Mouse (Mus musculus) heart, embryonic 16.5 days (tissue): Measurements from ENCODE around the gene Cplx2. TPM values are rescaled to one million over a fixed set of nuclear protein-coding genes. Genes with fewer than 3 reads are reported as not detected.

Experiments used
- ATAC-seq: fragments of 200-750 bp; cut with Nextera tagmentation; replicated peaks from 2 replicates; pipeline ENCODE4 v1.8.0; 2017; ENCODE audit warnings: moderate number of reproducible peaks; ENCODE audit not compliant: insufficient read depth, low FRiP score; ENCODE audit errors: extremely low read depth
- H3K27ac ChIP-seq: fragments of 300-500 bp; sonication (generic); 2 replicates; pipeline ENCODE4 v1.5.1; 2014; ENCODE audit warnings: mild to moderate bottlenecking, low read length, control low read depth, moderate library complexity
- H3K27me3 ChIP-seq: fragments of 300-500 bp; sonication (generic); 2 replicates; pipeline ENCODE4 v1.6.1; 2014; ENCODE audit warnings: low read length, mixed read lengths; ENCODE audit not compliant: control insufficient read depth, insufficient read depth
- H3K36me3 ChIP-seq: fragments of 300-500 bp; sonication (generic); 2 replicates; pipeline ENCODE4 v1.6.1; 2014; ENCODE audit not compliant: control insufficient read depth, insufficient read depth
- H3K4me1 ChIP-seq: fragments of 300-500 bp; sonication (generic); 2 replicates; pipeline ENCODE4 v1.6.1; 2014; ENCODE audit warnings: low read length, mixed read lengths; ENCODE audit not compliant: control insufficient read depth, insufficient read depth
- H3K4me2 ChIP-seq: fragments of 300-500 bp; sonication (generic); 2 replicates; pipeline ENCODE4 v1.6.1; 2014; ENCODE audit warnings: low read depth, mild to moderate bottlenecking, control low read depth, low read length
- H3K4me3 ChIP-seq: fragments of 300-500 bp; sonication (generic); 2 replicates; pipeline ENCODE4 v1.5.1; 2014; ENCODE audit warnings: mild to moderate bottlenecking, control low read depth, low read length
- H3K9ac ChIP-seq: fragments of 300-500 bp; sonication (generic); 2 replicates; pipeline ENCODE4 v1.6.1; 2014; ENCODE audit warnings: low read length, control low read depth
- H3K9me3 ChIP-seq: fragments of 300-500 bp; sonication (generic); replicated peaks from 2 replicates; pipeline ENCODE4 v1.6.1; 2016; ENCODE audit warnings: low read length; ENCODE audit not compliant: control insufficient read depth
- whole genome bisulfite sequencing: fragments of 180-500 bp; shearing (Covaris S2); extraction: QIAGEN DNeasy Blood & Tissue Kit; methylation state at CpG from one replicate; pipeline ENCODE4 v1.1.7; 2014; 5-methylcytosine and 5-hydroxymethylcytosine counted together
- polyA plus RNA-seq: library from polyadenylated mRNA; unstranded; fragments of >200 nt; fragmentation: Nextera tagmentation; extraction: Ambion mirVana; gene quantifications from 2 replicates; pipeline ENCODE4 v1.2.1, GENCODE M21; 2015

The Cplx2 gene
- polyA plus RNA-seq = 2.8 TPM in 2 replicates

GRCm38 (mm10) chr13:54371049-54371386, at the start of gene Cplx2:
Gene Cplx2 (plus strand): TSS chr13:54371349.
- no peak for ATAC-seq
- WGBS = 1% methylated on average over 7 of the region's 7 CpGs

GRCm38 (mm10) chr13:54322396-54323306, 48.5 kb upstream of the Cplx2 start:
- no peaks in the 10 kb centered on the region for H3K36me3 ChIP-seq
- H3K27me3 ChIP-seq = no peaks in the 10 kb centered on the region
- 40% methylated on average over 19 of the region's 19 CpGs for WGBS
- H3K9me3 ChIP-seq = no peaks in the 10 kb centered on the region
- no peak overlapping the region for H3K27ac ChIP-seq
- H3K9ac ChIP-seq = no peak overlapping the region
- 0 out of 2 replicates have a peak, but pooled peaks cover 2% of the 10 kb centered on the region for H3K4me1 ChIP-seq
- no peak overlapping the region for H3K4me2 ChIP-seq
- ATAC-seq = no peak
- H3K4me3 ChIP-seq = no peak overlapping the region

More at GRCm38 (mm10) chr13:54371049-54371386, at the start of gene Cplx2:
- Histone ChIP-seq H3K9ac (no peak within 1 kb of the TSS), H3K36me3 (no peaks in the 10 kb centered on the region), H3K9me3 (no peaks in the 10 kb centered on the region), H3K4me1 (peaks cover 9% of the 10 kb centered on the region), H3K27me3 (peaks cover 42% of the 10 kb centered on the region), H3K4me2 (peak within 1 kb of the TSS; percentile 56), H3K4me3 (peak within 1 kb of the TSS; percentile 40), H3K27ac (no peak within 1 kb of the TSS)

- Histone ChIP-seq H3K27me3 (no peaks in the 10 kb centered on the region), H3K4me3 (no peak overlapping the region), H3K9ac (no peak overlapping the region), H3K4me2 (no peak overlapping the region), H3K27ac (no peak overlapping the region), H3K36me3 (no peaks in the 10 kb centered on the region), H3K9me3 (no peaks in the 10 kb centered on the region), H3K4me1 (0 out of 2 replicates have a peak, but pooled peaks cover 2% of the 10 kb centered on the region)
- ATAC-seq = peak; percentile 54; the same call in 1 of the 2 replicates
- WGBS = 62% methylated on average over 13 of the region's 13 CpGs
These were observed 47.6 kb upstream of the Cplx2 start for GRCm38 (mm10) chr13:54323307-54324165.

- ATAC-seq = no peak
- Histone ChIP-seq H3K27me3 (no peaks in the 10 kb centered on the region), H3K36me3 (no peaks in the 10 kb centered on the region), H3K4me3 (no peak overlapping the region), H3K4me2 (no peak overlapping the region), H3K4me1 (0 out of 2 replicates have a peak, but pooled peaks cover 2% of the 10 kb centered on the region), H3K9me3 (no peaks in the 10 kb centered on the region), H3K27ac (no peak overlapping the region), H3K9ac (no peak overlapping the region)
- 67% methylated on average over 2 of the region's 2 CpGs for WGBS
These were observed 47.0 kb upstream of the Cplx2 start for GRCm38 (mm10) chr13:54324178-54324577.

- Histone ChIP-seq H3K9me3 (no peaks in the 10 kb centered on the region), H3K9ac (no peak overlapping the region), H3K4me2 (no peak overlapping the region), H3K4me1 (0 out of 2 replicates have a peak, but pooled peaks cover 2% of the 10 kb centered on the region), H3K27me3 (no peaks in the 10 kb centered on the region), H3K27ac (no peak overlapping the region), H3K4me3 (no peak overlapping the region), H3K36me3 (no peaks in the 10 kb centered on the region)
- WGBS = 64% methylated on average over 7 of the region's 7 CpGs
- ATAC-seq = no peak
These were observed 45.3 kb upstream of the Cplx2 start for GRCm38 (mm10) chr13:54325814-54326213.

GRCm38 (mm10) chr13:54326686-54327447, 44.3 kb upstream of the Cplx2 start:
- Histone ChIP-seq H3K4me1 (peaks cover 8% of the 10 kb centered on the region), H3K27ac (no peak overlapping the region), H3K9me3 (no peaks in the 10 kb centered on the region), H3K36me3 (no peaks in the 10 kb centered on the region), H3K27me3 (no peaks in the 10 kb centered on the region), H3K4me2 (no peak overlapping the region), H3K9ac (no peak overlapping the region), H3K4me3 (no peak overlapping the region)
- WGBS = 80% methylated on average over 6 of the region's 6 CpGs
- ATAC-seq = no peak

- peaks cover 7% of the 10 kb centered on the region for H3K4me1 ChIP-seq
- ATAC-seq = no peak
- H3K9me3 ChIP-seq = no peaks in the 10 kb centered on the region
- no peaks in the 10 kb centered on the region for H3K27me3 ChIP-seq
- WGBS = 92% methylated on average over 1 of the region's 1 CpGs
- no peak overlapping the region for H3K4me3 ChIP-seq
- H3K27ac ChIP-seq = no peak overlapping the region
- H3K9ac ChIP-seq = no peak overlapping the region
- H3K36me3 ChIP-seq = no peaks in the 10 kb centered on the region
- H3K4me2 ChIP-seq = no peak overlapping the region
These were observed 43.1 kb upstream of the Cplx2 start for GRCm38 (mm10) chr13:54328029-54328428.

- WGBS = 67% methylated on average over 8 of the region's 8 CpGs
- H3K27me3 ChIP-seq = no peaks in the 10 kb centered on the region
- no peaks in the 10 kb centered on the region for H3K36me3 ChIP-seq
- no peak overlapping the region for H3K4me2 ChIP-seq
- no peak overlapping the region for H3K27ac ChIP-seq
- H3K4me3 ChIP-seq = no peak overlapping the region
- H3K4me1 ChIP-seq = peaks cover 7% of the 10 kb centered on the region
- H3K9ac ChIP-seq = no peak overlapping the region
- no peak for ATAC-seq
- H3K9me3 ChIP-seq = no peaks in the 10 kb centered on the region
These were observed 42.1 kb upstream of the Cplx2 start for GRCm38 (mm10) chr13:54328954-54329490.
